Mouse (Mus musculus): Measurements from ENCODE around the gene Enox1. TPM values are rescaled to one million over a fixed set of nuclear protein-coding genes. Genes with fewer than 3 reads are reported as not detected.

The Enox1 gene
- polyA plus RNA-seq, 1 experiment: 1.1 TPM

DNA sequence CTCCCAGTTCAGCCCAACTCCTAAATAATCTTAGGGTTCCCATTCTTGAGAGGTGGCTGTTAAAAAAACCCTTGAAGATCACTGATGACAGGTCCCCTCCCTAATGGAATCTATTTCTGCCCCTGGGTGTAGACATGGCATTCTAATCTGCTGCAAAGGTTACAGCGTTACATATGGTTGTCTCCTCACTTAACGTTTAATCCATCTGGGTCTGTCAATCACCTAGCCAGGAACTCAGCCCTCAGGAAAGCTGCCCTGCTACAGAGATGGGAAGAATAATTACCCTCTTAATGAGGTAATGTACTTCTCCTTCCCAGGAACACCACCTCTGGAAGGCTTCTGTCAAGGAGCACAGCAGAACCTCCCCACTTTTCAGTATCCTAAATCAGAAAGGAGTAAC, 82.2 kb downstream of the Enox1 start:
- H3K27me3 ChIP-seq (replicated peaks; ENCODE audit: control insufficient read depth, insufficient read depth, low read length): no peaks in the 10 kb centered on the region
- no peak for DNase-seq
- H3K27ac ChIP-seq (ENCODE audit: insufficient read depth, low read depth, low read length): no peak overlapping the region
- no peak for TF ChIP-seq POLR2A (IDR thresholded peaks at IDR 0.05; ENCODE audit: low read depth, low read length)
- TF ChIP-seq CTCF (conservative IDR thresholded peaks at IDR 0.05; ENCODE audit: insufficient read depth, insufficient read length, low read depth, low read length): no peak
- no peak overlapping the region for H3K4me3 ChIP-seq (ENCODE audit: insufficient read depth, low read depth, low read length)
- 69% methylated on average over 2 of the region's 2 CpGs for WGBS
- no peaks in the 10 kb centered on the region for H3K36me3 ChIP-seq (ENCODE audit: control insufficient read depth, insufficient read depth, low read length)
- no peaks in the 10 kb centered on the region for H3K4me1 ChIP-seq (ENCODE audit: control insufficient read depth, insufficient read depth, low read length)

DNA sequence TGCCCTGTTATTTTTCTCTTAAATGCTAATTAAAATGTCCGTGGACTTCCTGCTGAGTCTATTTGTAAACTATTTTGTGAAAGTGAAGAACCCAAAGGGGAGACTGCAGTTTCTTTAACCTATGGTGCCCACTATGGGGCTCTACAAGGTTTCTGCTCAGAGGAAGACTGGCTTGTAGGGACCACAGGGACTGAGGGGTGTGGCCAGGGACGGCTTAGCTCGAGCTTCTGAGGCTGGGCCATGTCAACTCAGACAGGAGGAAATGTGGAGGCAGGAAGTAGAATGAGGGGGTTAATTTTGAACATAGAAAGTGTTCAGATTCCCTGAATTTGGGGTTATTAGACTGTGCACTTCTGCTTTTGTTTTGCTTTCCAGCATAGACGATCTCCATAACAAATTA, 82.8 kb downstream of the Enox1 start:
- DNase-seq: no peak
- Histone ChIP-seq H3K36me3 (ENCODE audit: control insufficient read depth, insufficient read depth, low read length) (no peaks in the 10 kb centered on the region), H3K27ac (ENCODE audit: insufficient read depth, low read depth, low read length) (no peak overlapping the region), H3K4me3 (ENCODE audit: insufficient read depth, low read depth, low read length) (no peak overlapping the region), H3K27me3 (replicated peaks; ENCODE audit: control insufficient read depth, insufficient read depth, low read length) (no peaks in the 10 kb centered on the region), H3K4me1 (ENCODE audit: control insufficient read depth, insufficient read depth, low read length) (no peaks in the 10 kb centered on the region)
- WGBS: 18% methylated on average over 4 of the region's 4 CpGs
- TF ChIP-seq CTCF (conservative IDR thresholded peaks at IDR 0.05; ENCODE audit: insufficient read depth, insufficient read length, low read depth, low read length) (no peak), POLR2A (IDR thresholded peaks at IDR 0.05; ENCODE audit: low read depth, low read length) (no peak)

GRCm38 (mm10) chr14:77246977-77247376, 90.4 kb downstream of the Enox1 start:
- 87% methylated on average over 3 of the region's 3 CpGs for WGBS
- DNase-seq: no peak

GRCm38 (mm10) chr14:77248426-77248825, 91.9 kb downstream of the Enox1 start:
- no peak for DNase-seq
- Histone ChIP-seq H3K4me1 (ENCODE audit: control insufficient read depth, insufficient read depth, low read length) (no peaks in the 10 kb centered on the region), H3K36me3 (ENCODE audit: control insufficient read depth, insufficient read depth, low read length) (no peaks in the 10 kb centered on the region), H3K4me3 (ENCODE audit: insufficient read depth, low read depth, low read length) (no peak overlapping the region), H3K27ac (ENCODE audit: insufficient read depth, low read depth, low read length) (no peak overlapping the region), H3K27me3 (replicated peaks; ENCODE audit: control insufficient read depth, insufficient read depth, low read length) (no peaks in the 10 kb centered on the region)
- TF ChIP-seq CTCF (conservative IDR thresholded peaks at IDR 0.05; ENCODE audit: insufficient read depth, insufficient read length, low read depth, low read length): no peak
- no peak for TF ChIP-seq POLR2A (IDR thresholded peaks at IDR 0.05; ENCODE audit: low read depth, low read length)
- 83% methylated on average over 5 of the region's 5 CpGs for WGBS

More at GRCm38 (mm10) chr14:77246977-77247376, 90.4 kb downstream of the Enox1 start:
- Histone ChIP-seq H3K36me3 (ENCODE audit: control insufficient read depth, insufficient read depth, low read length) (no peaks in the 10 kb centered on the region), H3K27ac (ENCODE audit: insufficient read depth, low read depth, low read length) (no peak overlapping the region), H3K4me3 (ENCODE audit: insufficient read depth, low read depth, low read length) (no peak overlapping the region), H3K4me1 (ENCODE audit: control insufficient read depth, insufficient read depth, low read length) (no peaks in the 10 kb centered on the region), H3K27me3 (replicated peaks; ENCODE audit: control insufficient read depth, insufficient read depth, low read length) (no peaks in the 10 kb centered on the region)
- TF ChIP-seq POLR2A (IDR thresholded peaks at IDR 0.05; ENCODE audit: low read depth, low read length) (no peak), CTCF (conservative IDR thresholded peaks at IDR 0.05; ENCODE audit: insufficient read depth, insufficient read length, low read depth, low read length) (no peak)

DNA sequence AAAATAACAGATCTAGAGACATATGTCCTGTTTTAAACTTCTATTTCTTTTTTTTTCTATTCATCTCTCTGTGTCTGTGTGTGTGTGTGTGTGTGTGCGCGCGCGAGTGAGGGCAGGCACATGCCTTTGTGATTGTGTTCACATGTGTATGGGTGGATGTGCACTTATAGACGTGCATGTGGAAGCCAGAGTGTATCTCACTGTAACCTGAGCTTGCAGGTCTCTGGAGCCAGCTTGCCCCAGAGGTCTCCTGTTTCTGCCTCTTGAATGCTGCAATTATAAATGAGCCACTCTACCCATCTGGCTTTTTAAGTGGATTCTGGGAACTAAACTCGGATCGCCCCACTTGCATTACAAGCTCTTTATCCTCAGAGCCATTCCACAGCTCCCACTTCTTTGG, 92.4 kb downstream of the Enox1 start:
- no peaks in the 10 kb centered on the region for H3K36me3 ChIP-seq (ENCODE audit: control insufficient read depth, insufficient read depth, low read length)
- TF ChIP-seq CTCF (conservative IDR thresholded peaks at IDR 0.05; ENCODE audit: insufficient read depth, insufficient read length, low read depth, low read length) (no peak), POLR2A (IDR thresholded peaks at IDR 0.05; ENCODE audit: low read depth, low read length) (no peak)
- no peaks in the 10 kb centered on the region for H3K27me3 ChIP-seq (replicated peaks; ENCODE audit: control insufficient read depth, insufficient read depth, low read length)
- H3K4me1 ChIP-seq (ENCODE audit: control insufficient read depth, insufficient read depth, low read length): no peaks in the 10 kb centered on the region
- no peak overlapping the region for H3K4me3 ChIP-seq (ENCODE audit: insufficient read depth, low read depth, low read length)
- WGBS: 75% methylated on average over 7 of the region's 7 CpGs
- DNase-seq: no peak
- H3K27ac ChIP-seq (ENCODE audit: insufficient read depth, low read depth, low read length): no peak overlapping the region

- Histone ChIP-seq H3K27me3 (replicated peaks; ENCODE audit: control insufficient read depth, insufficient read depth, low read length) (no peaks in the 10 kb centered on the region), H3K4me1 (ENCODE audit: control insufficient read depth, insufficient read depth, low read length) (no peaks in the 10 kb centered on the region), H3K36me3 (ENCODE audit: control insufficient read depth, insufficient read depth, low read length) (no peaks in the 10 kb centered on the region), H3K27ac (ENCODE audit: insufficient read depth, low read depth, low read length) (no peak overlapping the region), H3K4me3 (ENCODE audit: insufficient read depth, low read depth, low read length) (no peak overlapping the region)
- no peak for TF ChIP-seq POLR2A (IDR thresholded peaks at IDR 0.05; ENCODE audit: low read depth, low read length)
- no peak for TF ChIP-seq CTCF (conservative IDR thresholded peaks at IDR 0.05; ENCODE audit: insufficient read depth, insufficient read length, low read depth, low read length)
- WGBS: 87% methylated on average over 2 of the region's 2 CpGs
- DNase-seq: no peak
These were observed 94.2 kb downstream of the Enox1 start for GRCm38 (mm10) chr14:77250652-77251238.

- DNase-seq: no peak
- WGBS: 56% methylated on average over 3 of the region's 3 CpGs
- Histone ChIP-seq H3K4me3 (ENCODE audit: insufficient read depth, low read depth, low read length) (no peak overlapping the region), H3K27ac (ENCODE audit: insufficient read depth, low read depth, low read length) (no peak overlapping the region), H3K36me3 (ENCODE audit: control insufficient read depth, insufficient read depth, low read length) (no peaks in the 10 kb centered on the region), H3K4me1 (ENCODE audit: control insufficient read depth, insufficient read depth, low read length) (no peaks in the 10 kb centered on the region), H3K27me3 (replicated peaks; ENCODE audit: control insufficient read depth, insufficient read depth, low read length) (no peaks in the 10 kb centered on the region; the same call in 1 of the 2 replicates)
- no peak for TF ChIP-seq CTCF (conservative IDR thresholded peaks at IDR 0.05; ENCODE audit: insufficient read depth, insufficient read length, low read depth, low read length)
- TF ChIP-seq POLR2A (IDR thresholded peaks at IDR 0.05; ENCODE audit: low read depth, low read length): no peak
These were observed 98.6 kb downstream of the Enox1 start for GRCm38 (mm10) chr14:77255201-77255600.

Data from kidney, adult 2 months (tissue).